Mouse (Mus musculus): ENCODE measurements around the gene Stat3. TPM values are rescaled to one million over a fixed set of nuclear protein-coding genes. Genes with fewer than 3 reads are reported as not detected.
A peak's percentile ranks its signal among the peaks of the same experiment; 100 is the strongest.

Gene Stat3
- polyA plus RNA-seq, 1 experiment from 2014 or later: 60.0 TPM

DNA sequence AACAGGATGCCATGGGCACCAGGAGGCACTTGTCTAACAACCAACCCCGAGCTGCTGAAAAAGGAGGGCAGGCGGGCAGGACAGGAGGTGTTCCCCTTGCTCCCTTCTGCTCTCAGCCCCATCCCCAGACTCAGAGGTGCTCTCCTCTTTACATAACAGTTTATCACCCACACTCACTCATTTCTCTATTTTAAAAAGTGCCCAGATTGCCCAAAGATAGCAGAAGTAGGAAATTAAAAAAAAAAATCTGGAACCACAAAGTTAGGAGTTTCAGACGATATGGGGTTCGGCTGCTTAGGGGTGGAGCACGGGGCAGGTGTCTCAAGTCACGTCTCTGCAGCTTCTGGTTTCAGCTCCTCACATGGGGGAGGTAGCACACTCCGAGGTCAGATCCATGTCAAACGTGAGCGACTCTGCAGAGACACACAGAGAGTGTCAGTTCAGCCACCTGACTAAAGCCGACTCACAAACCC, 51.0 kb downstream of the Stat3 start:
- Histone ChIP-seq H3K4me2 (no peak overlapping the region), H3K9me3 (replicated peaks) (no peaks in the 10 kb centered on the region), H3K4me1 (replicated peaks) (peaks cover 43% of the 10 kb centered on the region), H3K4me3 (no peak overlapping the region), H3K9ac (no peak overlapping the region), H3K36me3 (peaks cover 76% of the 10 kb centered on the region), H3K27ac (ENCODE audit: poor library complexity, severe bottlenecking) (no peak overlapping the region), H3K27me3 (replicated peaks) (no peaks in the 10 kb centered on the region)
- ATAC-seq (ENCODE audit: insufficient number of reproducible peaks, low FRiP score): no peak
- 61% methylated on average over 10 of the region's 10 CpGs for WGBS

DNA sequence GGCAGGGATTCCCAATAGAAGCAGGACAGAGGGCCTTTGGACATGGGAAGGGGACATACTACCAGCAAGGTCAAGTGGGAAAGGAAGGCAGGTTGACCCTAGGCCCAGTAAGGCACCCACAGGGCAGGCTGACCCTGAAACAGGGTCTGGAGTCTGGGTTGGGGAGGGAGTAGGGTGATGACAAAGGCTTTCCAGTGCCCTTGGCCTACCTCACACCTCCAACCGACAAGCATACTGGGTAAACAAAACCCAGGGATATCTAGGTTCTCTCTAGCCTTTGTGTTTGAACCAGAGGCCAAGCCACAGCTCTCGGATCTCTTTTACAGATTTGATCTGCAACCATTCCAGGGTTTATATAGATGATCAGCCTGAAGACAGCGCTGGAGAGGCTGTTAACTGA, 51.6 kb downstream of the Stat3 start:
- no peak for ATAC-seq (ENCODE audit: insufficient number of reproducible peaks, low FRiP score)
- no peaks in the 10 kb centered on the region for H3K9me3 ChIP-seq (replicated peaks)
- WGBS: 62% methylated on average over 3 of the region's 3 CpGs
- no peaks in the 10 kb centered on the region for H3K27me3 ChIP-seq (replicated peaks)
- H3K27ac ChIP-seq (ENCODE audit: poor library complexity, severe bottlenecking): no peak overlapping the region
- H3K4me3 ChIP-seq: no peak overlapping the region
- H3K4me2 ChIP-seq: no peak overlapping the region
- H3K4me1 ChIP-seq (replicated peaks): peaks cover 43% of the 10 kb centered on the region
- H3K36me3 ChIP-seq: peaks cover 71% of the 10 kb centered on the region
- no peak overlapping the region for H3K9ac ChIP-seq

DNA sequence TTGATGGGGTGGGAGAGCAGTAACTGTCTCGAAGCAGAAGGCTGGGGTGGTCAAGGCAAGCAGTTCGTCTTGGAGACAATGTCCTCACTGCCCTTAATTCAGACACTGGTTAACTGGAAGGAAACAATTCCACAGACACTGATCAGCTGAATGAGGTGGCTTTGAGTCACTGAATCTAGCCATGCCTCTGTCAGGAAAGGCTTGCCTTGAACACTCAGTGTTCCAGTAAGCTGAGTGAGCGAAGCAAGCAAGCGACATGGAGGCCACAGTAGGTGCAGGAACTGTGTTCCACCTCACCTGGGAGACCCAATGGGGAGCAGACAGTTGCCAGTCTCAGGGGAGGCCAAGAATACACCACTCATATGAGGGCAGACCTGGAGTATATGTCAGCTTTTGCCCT, 52.1 kb downstream of the Stat3 start:
- Histone ChIP-seq H3K36me3 (peaks cover 67% of the 10 kb centered on the region), H3K9ac (0 out of 2 replicates have a peak overlapping the region, but pooled peaks have one; percentile 40)

DNA sequence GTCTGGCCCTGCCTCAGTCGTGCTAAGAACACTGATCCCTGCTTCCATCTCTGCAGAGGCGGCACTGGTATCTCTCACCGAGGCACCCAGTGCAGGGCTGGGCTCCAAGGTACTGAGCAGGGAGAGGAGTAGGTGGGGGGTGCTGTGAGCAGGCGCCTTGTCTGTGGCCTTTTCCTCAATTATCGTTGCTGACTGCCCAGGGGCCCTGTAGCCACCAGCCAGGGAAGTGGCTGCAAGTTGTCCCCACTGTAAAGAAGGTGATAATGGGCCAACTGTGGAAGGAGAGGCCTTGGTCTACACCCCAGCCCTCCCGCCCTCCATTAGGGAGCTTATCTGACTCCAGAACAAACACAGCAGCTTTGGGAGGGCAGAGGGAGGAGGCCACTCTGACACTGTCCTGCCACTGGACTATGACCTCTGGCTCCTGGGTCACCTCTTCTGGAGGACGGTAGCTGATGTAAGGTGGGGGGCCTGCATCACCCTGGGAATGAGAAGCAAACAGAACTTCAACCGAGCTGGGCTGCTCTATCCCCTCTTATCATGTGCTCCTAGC, 53.1 kb downstream of the Stat3 start:
- Histone ChIP-seq H3K9ac (no peak overlapping the region), H3K36me3 (peaks cover 63% of the 10 kb centered on the region), H3K4me2 (no peak overlapping the region), H3K27ac (ENCODE audit: poor library complexity, severe bottlenecking) (peak overlapping the region; percentile 17), H3K9me3 (replicated peaks) (no peaks in the 10 kb centered on the region), H3K27me3 (replicated peaks) (no peaks in the 10 kb centered on the region), H3K4me1 (replicated peaks) (peaks cover 31% of the 10 kb centered on the region), H3K4me3 (no peak overlapping the region)
- peak; percentile 92 for ATAC-seq (ENCODE audit: insufficient number of reproducible peaks, low FRiP score)
- WGBS: 18% methylated on average over 8 of the region's 8 CpGs

More for the DNA sequence above, 52.1 kb downstream of the Stat3 start:
- no peak for ATAC-seq (ENCODE audit: insufficient number of reproducible peaks, low FRiP score)
- peaks cover 38% of the 10 kb centered on the region for H3K4me1 ChIP-seq (replicated peaks)
- H3K9me3 ChIP-seq (replicated peaks): no peaks in the 10 kb centered on the region
- H3K27ac ChIP-seq (ENCODE audit: poor library complexity, severe bottlenecking): 0 out of 2 replicates have a peak overlapping the region, but pooled peaks have one; percentile 31
- no peaks in the 10 kb centered on the region for H3K27me3 ChIP-seq (replicated peaks)
- no peak overlapping the region for H3K4me3 ChIP-seq
- no peak overlapping the region for H3K4me2 ChIP-seq
- WGBS: 89% methylated on average over 4 of the region's 4 CpGs

DNA sequence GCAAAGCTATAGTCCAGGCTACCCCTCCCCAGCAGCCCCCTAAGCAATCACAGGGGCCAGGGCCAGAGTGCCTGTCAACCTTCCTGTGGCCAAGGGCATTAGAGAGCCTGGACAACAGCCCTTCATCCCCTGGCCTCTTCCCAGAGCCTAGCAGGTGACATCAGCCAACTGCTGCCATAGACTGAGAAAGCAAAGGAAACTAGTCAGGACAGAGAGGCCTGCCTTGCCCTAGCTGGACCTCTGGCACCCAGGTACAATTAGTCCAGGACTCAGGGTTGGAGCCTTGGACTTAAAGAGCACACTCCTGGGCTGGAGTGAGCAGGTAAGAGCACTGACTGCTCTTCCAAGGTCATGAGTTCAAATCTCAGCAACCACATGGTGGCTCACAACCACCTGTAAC, 53.9 kb downstream of the Stat3 start:
- Histone ChIP-seq H3K27me3 (replicated peaks) (no peaks in the 10 kb centered on the region), H3K4me3 (no peak overlapping the region), H3K9ac (no peak overlapping the region), H3K4me2 (no peak overlapping the region), H3K36me3 (peaks cover 55% of the 10 kb centered on the region), H3K27ac (ENCODE audit: poor library complexity, severe bottlenecking) (0 out of 2 replicates have a peak overlapping the region, but pooled peaks have one; percentile 15), H3K9me3 (replicated peaks) (no peaks in the 10 kb centered on the region), H3K4me1 (replicated peaks) (peaks cover 24% of the 10 kb centered on the region)
- no peak for ATAC-seq (ENCODE audit: insufficient number of reproducible peaks, low FRiP score)

DNA sequence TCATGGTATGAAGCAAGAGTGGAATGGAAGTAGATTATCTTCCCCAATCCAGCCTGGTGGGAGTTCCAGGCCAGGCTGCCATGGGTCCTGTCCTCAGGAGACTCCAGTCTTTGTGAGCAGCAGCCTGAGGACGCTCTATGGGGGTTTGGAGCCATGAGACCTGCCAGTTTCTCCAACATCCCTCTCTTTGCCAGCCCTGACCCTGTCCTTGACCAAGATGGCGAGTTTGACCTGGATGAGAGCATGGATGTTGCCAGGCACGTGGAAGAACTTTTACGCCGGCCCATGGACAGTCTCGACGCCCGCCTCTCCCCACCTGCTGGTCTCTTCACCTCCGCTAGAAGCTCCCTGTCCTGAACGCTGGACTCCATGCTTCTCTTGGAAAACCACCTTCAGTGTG, 55.7 kb downstream of the Stat3 start:
- Histone ChIP-seq H3K9me3 (replicated peaks) (no peaks in the 10 kb centered on the region), H3K27me3 (replicated peaks) (no peaks in the 10 kb centered on the region), H3K36me3 (peaks cover 40% of the 10 kb centered on the region), H3K4me2 (no peak overlapping the region), H3K9ac (no peak overlapping the region), H3K4me3 (no peak overlapping the region), H3K4me1 (replicated peaks) (peaks cover 19% of the 10 kb centered on the region), H3K27ac (ENCODE audit: poor library complexity, severe bottlenecking) (no peak overlapping the region)
- ATAC-seq (ENCODE audit: insufficient number of reproducible peaks, low FRiP score): no peak
- 91% methylated on average over 10 of the region's 10 CpGs for WGBS

DNA sequence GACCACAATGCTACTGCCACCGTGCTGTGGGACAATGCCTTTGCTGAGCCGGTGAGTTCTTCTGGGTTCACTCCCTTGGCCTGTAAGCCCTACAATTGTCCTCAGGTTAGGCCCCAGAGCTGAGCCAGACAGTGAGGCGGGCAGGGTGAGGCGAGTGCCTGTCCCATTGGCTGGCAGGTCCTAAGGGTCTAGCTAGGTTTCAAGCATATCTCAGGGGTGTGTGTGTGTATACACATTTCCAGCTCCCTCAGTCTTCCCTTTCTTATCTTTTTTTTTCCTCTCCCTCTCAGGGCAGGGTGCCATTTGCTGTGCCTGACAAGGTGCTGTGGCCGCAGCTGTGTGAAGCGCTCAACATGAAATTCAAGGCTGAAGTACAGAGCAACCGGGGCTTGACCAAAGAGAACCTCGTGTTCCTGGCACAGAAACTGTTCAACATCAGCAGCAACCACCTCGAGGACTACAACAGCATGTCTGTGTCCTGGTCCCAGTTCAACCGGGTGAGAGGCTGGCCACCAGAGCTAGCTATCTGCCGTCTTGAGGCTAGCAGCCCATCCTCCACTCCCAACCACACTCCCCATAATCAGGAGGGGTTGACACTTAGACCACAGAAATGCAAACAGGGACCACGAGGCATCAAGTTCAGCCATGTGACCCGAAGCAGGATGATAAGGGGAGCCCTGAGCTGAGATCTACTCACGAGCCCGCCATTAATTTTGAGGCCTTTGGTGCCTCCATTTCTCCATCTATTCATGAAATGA, 59.8 kb downstream of the Stat3 start:
- Histone ChIP-seq H3K9ac (no peak overlapping the region), H3K9me3 (replicated peaks) (no peaks in the 10 kb centered on the region), H3K4me3 (no peak overlapping the region), H3K4me1 (replicated peaks) (no peaks in the 10 kb centered on the region), H3K27me3 (replicated peaks) (no peaks in the 10 kb centered on the region; the same call in 1 of the 2 replicates), H3K36me3 (peaks cover 26% of the 10 kb centered on the region), H3K4me2 (no peak overlapping the region), H3K27ac (ENCODE audit: poor library complexity, severe bottlenecking) (no peak overlapping the region)
- 60% methylated on average over 15 of the region's 15 CpGs for WGBS
- ATAC-seq (ENCODE audit: insufficient number of reproducible peaks, low FRiP score): peak; percentile 61; the same call in 1 of the 2 replicates

DNA sequence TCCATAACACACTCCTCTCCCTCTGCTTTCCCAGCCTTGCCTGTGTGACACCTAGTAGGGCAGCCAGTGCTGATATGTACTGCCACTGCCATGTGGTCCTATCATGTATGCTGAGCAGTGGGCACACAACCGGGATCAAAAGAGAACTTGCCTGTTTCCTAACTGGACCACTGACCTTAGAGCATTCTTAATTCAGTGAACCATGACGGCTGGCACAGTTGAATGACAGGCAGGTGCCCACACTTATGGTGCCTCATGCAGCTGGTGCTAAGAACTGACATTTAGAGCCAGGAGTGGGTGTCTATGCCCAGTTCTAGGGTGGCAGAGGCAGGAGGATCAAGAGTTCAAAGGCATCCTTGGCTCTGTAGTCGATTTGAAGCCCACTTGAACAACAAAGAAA, 63.6 kb downstream of the Stat3 start:
- no peak overlapping the region for H3K4me2 ChIP-seq
- ATAC-seq (ENCODE audit: insufficient number of reproducible peaks, low FRiP score): no peak
- no peak overlapping the region for H3K4me3 ChIP-seq
- no peaks in the 10 kb centered on the region for H3K4me1 ChIP-seq (replicated peaks)
- WGBS: 82% methylated on average over 3 of the region's 3 CpGs
- no peak overlapping the region for H3K9ac ChIP-seq
- H3K9me3 ChIP-seq (replicated peaks): no peaks in the 10 kb centered on the region
- peaks cover 18% of the 10 kb centered on the region; the same call in 1 of the 2 replicates for H3K36me3 ChIP-seq
- H3K27me3 ChIP-seq (replicated peaks): no peaks in the 10 kb centered on the region; the same call in 1 of the 2 replicates
- H3K27ac ChIP-seq (ENCODE audit: poor library complexity, severe bottlenecking): no peak overlapping the region

DNA sequence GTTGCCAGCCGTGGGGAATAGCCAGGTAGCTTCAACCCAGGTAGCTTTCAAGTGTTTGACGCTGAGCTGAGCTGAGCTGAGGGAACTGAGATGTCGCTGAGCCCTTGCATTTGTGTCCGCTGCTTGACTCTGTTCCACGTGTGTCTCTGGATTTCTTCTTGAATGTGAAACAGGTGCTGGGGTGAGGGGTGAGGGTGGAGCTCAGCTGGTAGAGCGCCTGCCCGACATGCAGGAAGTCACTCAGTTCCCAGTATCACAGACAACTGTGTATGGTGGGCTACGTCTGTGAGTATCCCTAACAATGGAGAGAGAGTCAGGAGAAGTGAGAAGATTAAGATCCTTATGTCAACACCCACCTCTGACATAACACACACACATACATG, 68.4 kb downstream of the Stat3 start:
- Histone ChIP-seq H3K36me3 (peaks cover 5% of the 10 kb centered on the region; the same call in 1 of the 2 replicates), H3K9me3 (replicated peaks) (no peaks in the 10 kb centered on the region), H3K9ac (no peak overlapping the region), H3K27me3 (replicated peaks) (no peaks in the 10 kb centered on the region; the same call in 1 of the 2 replicates), H3K4me2 (no peak overlapping the region), H3K4me3 (no peak overlapping the region), H3K4me1 (replicated peaks) (no peaks in the 10 kb centered on the region), H3K27ac (ENCODE audit: poor library complexity, severe bottlenecking) (no peak overlapping the region)
- no peak for ATAC-seq (ENCODE audit: insufficient number of reproducible peaks, low FRiP score)
- 73% methylated on average over 8 of the region's 8 CpGs for WGBS

DNA sequence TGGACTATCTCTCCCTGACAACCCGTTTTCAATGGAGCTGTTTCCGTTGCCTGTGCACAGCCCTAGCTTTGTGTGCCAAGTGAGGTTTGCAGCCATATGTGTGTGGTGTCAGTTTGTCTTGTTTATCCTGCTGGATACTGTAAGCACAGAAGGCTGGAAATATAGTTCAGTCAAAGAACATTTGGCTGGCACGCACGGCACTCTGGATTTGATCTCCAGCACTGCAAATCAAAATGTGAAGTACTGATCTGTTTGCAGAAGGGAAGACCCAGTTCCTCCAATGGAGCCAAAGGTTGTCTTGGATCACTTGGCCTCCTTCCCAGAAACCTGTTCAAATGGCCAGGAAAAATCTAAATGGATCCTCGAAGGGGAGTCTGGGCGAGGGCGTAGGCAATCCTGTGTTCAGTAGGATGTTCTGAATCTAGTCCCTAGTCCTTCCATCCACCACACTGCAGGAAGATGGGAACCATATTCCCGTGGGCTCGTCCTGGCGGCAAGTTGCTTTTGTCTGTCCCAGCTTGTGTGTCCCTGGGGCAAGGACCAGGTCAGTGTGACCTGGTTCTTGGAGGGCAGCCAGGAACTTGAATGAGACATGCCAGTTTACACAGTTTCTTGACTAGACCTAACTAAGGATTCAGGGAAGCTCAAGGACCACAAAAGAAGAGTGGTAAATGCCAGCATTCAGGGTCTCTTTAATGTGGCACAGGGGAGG, 68.9 kb downstream of the Stat3 start:
- WGBS: 72% methylated on average over 10 of the region's 10 CpGs
- H3K4me2 ChIP-seq: no peak overlapping the region
- no peaks in the 10 kb centered on the region for H3K9me3 ChIP-seq (replicated peaks)
- no peaks in the 10 kb centered on the region; the same call in 1 of the 2 replicates for H3K36me3 ChIP-seq
- ATAC-seq (ENCODE audit: insufficient number of reproducible peaks, low FRiP score): no peak
- no peak overlapping the region for H3K4me3 ChIP-seq
- no peaks in the 10 kb centered on the region for H3K27me3 ChIP-seq (replicated peaks)
- no peak overlapping the region for H3K9ac ChIP-seq
- no peaks in the 10 kb centered on the region for H3K4me1 ChIP-seq (replicated peaks)
- H3K27ac ChIP-seq (ENCODE audit: poor library complexity, severe bottlenecking): no peak overlapping the region

DNA sequence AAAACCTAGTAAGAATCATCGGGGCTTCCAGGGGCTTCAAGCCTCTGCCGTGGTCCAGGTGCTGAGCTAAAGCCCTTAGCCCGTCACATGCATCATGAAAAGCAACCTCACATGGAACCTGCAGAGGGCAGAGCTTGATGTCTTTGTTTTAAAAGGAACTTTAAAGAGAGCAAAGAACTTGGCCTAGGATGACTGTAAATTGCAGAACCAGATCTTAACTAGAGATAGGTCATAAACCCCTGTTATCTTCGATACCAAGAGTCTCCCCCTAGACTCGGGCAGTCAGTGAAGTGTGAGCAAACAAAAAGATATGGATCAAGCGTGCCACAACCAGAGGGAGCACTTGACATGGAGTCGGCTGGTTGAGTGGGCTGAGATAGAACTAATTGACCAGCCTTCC, 73.7 kb downstream of the Stat3 start:
- ATAC-seq (ENCODE audit: insufficient number of reproducible peaks, low FRiP score): no peak
- WGBS: 65% methylated on average over 7 of the region's 7 CpGs
- H3K9ac ChIP-seq: no peak overlapping the region
- H3K4me3 ChIP-seq: no peak overlapping the region
- no peak overlapping the region for H3K27ac ChIP-seq (ENCODE audit: poor library complexity, severe bottlenecking)
- H3K9me3 ChIP-seq (replicated peaks): no peaks in the 10 kb centered on the region
- H3K36me3 ChIP-seq: no peaks in the 10 kb centered on the region
- no peak overlapping the region for H3K4me2 ChIP-seq
- peaks cover 20% of the 10 kb centered on the region; the same call in 1 of the 2 replicates for H3K27me3 ChIP-seq (replicated peaks)
- peaks cover 7% of the 10 kb centered on the region; the same call in 1 of the 2 replicates for H3K4me1 ChIP-seq (replicated peaks)

Data from heart, embryonic 12.5 days (tissue).